Mouse (Mus musculus) effector memory CD4-positive, alpha-beta T cell, adult 7 months (primary cell): ENCODE results near the gene Rsad1. TPM values are rescaled to one million over a fixed set of nuclear protein-coding genes. Genes with fewer than 3 reads are reported as not detected.

ENCODE experiments used
- polyA plus RNA-seq: library from polyadenylated mRNA; unstranded; fragments of 100-300 nt; shearing (Covaris generic); gene quantifications from one replicate; pipeline ENCODE4 v1.2.1, GENCODE M21; 2017

Rsad1 gene
- 1.4 TPM for polyA plus RNA-seq

DNA sequence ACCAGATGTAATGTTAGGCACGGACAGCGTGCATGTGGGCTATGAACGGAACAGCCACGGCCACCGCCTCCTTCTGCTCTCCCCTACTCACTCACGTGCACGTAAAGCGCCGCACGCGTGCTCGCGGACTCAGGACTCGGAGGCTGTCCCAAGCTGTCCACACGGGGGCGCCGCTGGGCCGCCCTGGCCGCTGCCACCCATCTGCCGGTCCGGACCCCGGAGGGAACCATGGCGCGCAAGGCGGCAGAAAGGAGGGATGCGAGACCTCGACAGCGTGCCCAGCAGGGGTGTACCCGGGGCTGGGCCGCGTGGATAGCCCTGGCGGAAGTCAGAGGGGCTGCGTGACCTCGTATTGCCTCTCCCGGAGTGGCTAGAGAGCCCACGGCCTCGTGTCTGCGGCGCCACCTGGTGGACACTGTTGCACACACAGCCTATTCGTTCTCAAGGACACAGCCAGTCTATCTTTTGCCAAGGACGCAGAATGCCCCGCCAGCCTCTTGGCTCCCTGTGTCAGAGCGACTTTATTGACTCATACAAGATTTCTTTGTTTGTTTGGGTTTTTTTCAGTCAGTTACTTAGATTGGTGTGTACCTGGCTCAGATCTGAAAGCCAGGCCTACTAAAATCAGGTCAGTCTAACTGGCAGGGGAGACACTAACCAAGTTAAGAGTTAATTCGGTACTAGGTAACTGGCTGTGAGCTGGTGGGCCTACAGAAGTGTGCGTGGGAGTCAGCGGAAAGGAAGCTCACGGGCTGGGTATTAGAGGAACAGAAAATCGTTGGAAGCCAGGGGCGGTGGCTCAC is at the start of gene Rsad1:
Gene Rsad1, minus strand, starts transcription at position 368 of the 803 bp plus-strand sequence.

DNA sequence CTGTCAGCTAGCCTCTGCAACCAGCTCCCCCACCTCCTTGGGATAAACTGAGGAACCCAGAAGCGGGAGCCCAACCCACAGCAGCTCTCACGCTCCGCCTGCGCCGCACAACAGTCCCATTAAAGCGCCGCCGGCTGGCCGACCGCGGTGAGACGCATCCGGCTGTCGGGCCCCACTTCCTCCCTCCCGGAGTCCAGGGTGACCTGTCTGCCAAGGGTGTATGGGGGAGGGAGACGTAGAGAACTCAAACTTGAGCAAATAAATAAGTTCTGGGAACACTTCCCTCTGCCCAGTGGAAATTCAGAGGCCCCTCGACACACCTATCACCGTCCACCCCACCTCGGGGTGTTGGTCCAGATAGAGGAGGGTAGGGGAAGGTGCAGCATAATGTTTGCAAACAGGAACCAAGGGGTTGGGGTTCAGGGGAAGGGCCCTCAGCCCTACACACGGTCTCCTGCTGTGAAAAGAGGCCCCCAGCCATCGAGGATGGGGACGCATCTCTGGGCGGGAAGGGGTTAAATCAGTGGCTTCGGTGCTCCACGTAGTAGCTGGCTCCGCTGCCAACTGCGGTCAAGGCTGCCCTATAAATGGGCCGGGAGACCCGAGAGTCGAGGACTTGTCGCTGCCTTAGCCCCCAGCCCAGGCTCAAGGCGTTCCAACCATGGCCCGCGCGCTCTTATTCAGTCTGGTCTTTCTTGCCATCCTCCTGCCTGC is 15.5 kb upstream of the Rsad1 start, which contains the start of gene Chad:
Gene Chad, plus strand, starts transcription at position 611 of the 714 bp plus-strand sequence.

DNA sequence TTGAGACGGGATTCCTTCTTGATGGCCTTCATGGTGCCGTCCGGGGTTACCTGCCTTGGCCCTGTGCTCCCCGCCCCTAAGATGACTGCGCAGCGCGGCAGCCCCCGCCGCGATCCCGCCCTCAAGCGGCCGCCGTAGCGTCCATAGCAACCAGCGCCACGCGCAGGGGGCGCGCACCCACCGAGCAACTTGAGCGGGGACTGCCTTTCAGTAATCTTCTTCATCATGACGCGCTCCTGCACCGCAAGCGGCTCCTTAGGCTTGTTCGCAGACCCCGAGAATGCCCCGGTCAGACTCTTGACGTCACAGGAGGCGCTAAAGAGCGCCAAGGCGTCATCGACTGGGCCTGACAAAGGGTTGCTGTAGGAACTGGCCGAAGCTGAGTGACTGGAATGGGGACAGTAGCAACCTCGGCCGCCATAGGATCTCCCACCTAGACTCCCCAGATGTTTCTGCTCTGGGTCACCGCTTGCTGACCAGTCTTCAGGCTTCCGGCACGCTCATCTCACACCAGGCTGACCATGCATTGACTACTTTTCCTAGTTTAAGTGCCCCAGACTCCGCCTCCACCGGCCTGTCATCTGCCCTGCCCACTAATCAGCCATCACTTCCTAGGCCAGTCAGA is 27.7 kb downstream of the Rsad1 start, which contains the start of gene Mycbpap:
Gene Mycbpap, minus strand, starts transcription at position 524 of the 625 bp plus-strand sequence.

DNA sequence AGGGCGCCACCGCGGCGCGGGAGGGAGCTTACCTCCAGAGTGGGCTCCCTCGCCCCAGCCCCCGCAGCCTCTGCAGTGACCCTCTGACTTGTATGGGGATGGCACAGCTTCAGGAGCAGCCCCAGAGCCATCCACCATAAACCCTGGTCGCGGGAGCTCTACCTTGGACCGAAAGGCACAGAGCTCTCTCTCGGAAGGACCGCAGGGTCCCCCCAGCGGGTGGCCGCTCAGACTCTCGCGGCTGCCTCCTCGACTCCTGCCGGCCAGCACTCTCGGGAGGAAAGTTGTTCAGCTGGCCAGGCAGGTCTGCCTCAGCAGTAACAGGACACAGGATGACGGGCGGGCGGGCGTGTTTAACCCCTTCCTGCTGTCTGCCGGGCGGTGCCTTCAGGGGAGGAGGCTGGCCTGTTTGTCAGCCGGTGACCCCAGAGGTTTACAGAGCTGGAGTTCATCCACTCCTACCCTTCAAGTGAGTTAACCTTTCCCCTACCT is 49.3 kb downstream of the Rsad1 start, which contains the start of gene Epn3:
Gene Epn3, minus strand, starts transcription at position 314 of the 492 bp plus-strand sequence.

Other genes with a start within 250 kb of the Rsad1 start
- gene Luc7l3, start 227.3 kb downstream of the Rsad1 start, polyA plus RNA-seq: 72.0 TPM
- 44.6 TPM for gene Ankrd40, start 221.3 kb downstream of the Rsad1 start, polyA plus RNA-seq
- 2.1 TPM for gene Abcc3, start 156.3 kb downstream of the Rsad1 start, polyA plus RNA-seq
- gene Cacna1g, start 75.1 kb downstream of the Rsad1 start, polyA plus RNA-seq: 0.07 TPM
- not detected for gene Spata20, start 63.1 kb downstream of the Rsad1 start, polyA plus RNA-seq
- gene Epn3, start 49.3 kb downstream of the Rsad1 start, polyA plus RNA-seq: not detected
- gene Mycbpap, start 27.5 kb downstream of the Rsad1 start, polyA plus RNA-seq: not detected
- gene Chad, start 15.8 kb upstream of the Rsad1 start, polyA plus RNA-seq: 0.30 TPM
- gene Acsf2, start 52.6 kb upstream of the Rsad1 start, polyA plus RNA-seq: 8.7 TPM
- gene Lrrc59, start 80.5 kb upstream of the Rsad1 start, polyA plus RNA-seq: 89.6 TPM
- gene Mrpl27, start 104.5 kb upstream of the Rsad1 start, polyA plus RNA-seq: 34.1 TPM
- 0.82 TPM for gene Eme1, start 104.7 kb upstream of the Rsad1 start, polyA plus RNA-seq
- 50.4 TPM for gene Xylt2, start 128.3 kb upstream of the Rsad1 start, polyA plus RNA-seq
- not detected for gene Gm11541, start 155.2 kb upstream of the Rsad1 start, polyA plus RNA-seq
- not detected for gene Cdc34b, start 192.5 kb upstream of the Rsad1 start, polyA plus RNA-seq
- gene Tmem92, start 233.4 kb upstream of the Rsad1 start, polyA plus RNA-seq: not detected